Mouse (Mus musculus) lung, adult 2 months (tissue): ENCODE results near the gene Pdhx.

ENCODE experiments used
- CTCF ChIP-seq: fragments of 200-500 bp; IDR thresholded peaks from 2 replicates; pipeline ENCODE4 v1.5.1; 2011; ENCODE audit warnings: mild to moderate bottlenecking, low read length, control low read depth; ENCODE audit not compliant: insufficient read depth
- POLR2A ChIP-seq: fragments of 200-500 bp; IDR thresholded peaks from 2 replicates; pipeline ENCODE4 v1.6.1; 2011; ENCODE audit warnings: low read depth, mild to moderate bottlenecking, control low read depth, low read length, borderline replicate concordance; ENCODE audit errors: extremely low read depth

GRCm38 (mm10) chr2:102971951-102972350 is 101.4 kb downstream of the Pdhx start:
- TF ChIP-seq CTCF (no peak), POLR2A (no peak)
